Mouse (Mus musculus) olfactory bulb, adult 2 months (tissue): ENCODE measurements around the gene 9530003J23Rik.
"Not testable (repeated sequence)": the region's sequence is repeated elsewhere in the genome, so short reads cannot be mapped to it uniquely, and the experiment has no call there.

Experiments used
- CTCF ChIP-seq: fragments of 200-500 bp; IDR thresholded peaks from 2 replicates; pipeline ENCODE4 v1.5.1; 2012; ENCODE audit warnings: low read depth, mild to moderate bottlenecking, low read length, moderate library complexity; ENCODE audit not compliant: insufficient read depth
- POLR2A ChIP-seq: fragments of 200-500 bp; IDR thresholded peaks from 2 replicates; pipeline ENCODE4 v1.6.1; 2012; ENCODE audit warnings: mild to moderate bottlenecking, low read depth, low read length, moderate library complexity; ENCODE audit not compliant: insufficient read depth

GRCm38 (mm10) chr10:117278510-117278909 lies 40.0 kb upstream of the 9530003J23Rik start:
- TF ChIP-seq POLR2A, CTCF: not testable (repeated sequence)
